Comparison of ENCODE assay signal across 20 mouse cellular contexts in genomic region chr7:83571077-83571476, GRCm38 (mm10). TPM values are rescaled to one million over a fixed set of nuclear protein-coding genes. Genes with fewer than 3 reads are reported as not detected.
DNase-seq lines count a peak whose midpoint lies in the region; ATAC-seq lines count a peak whose summit lies in the region.
"Had no signal": no experiment of that assay in that cellular context is flagged by ENCODE, and none has a peak within 500 bp of the region (broad histone marks: within the 10 kb centered on the region; RNA-seq: fewer than 3 reads in every experiment).

No protein-coding gene starts in this region.

- intact Hi-C loops in heart, postnatal 10 days (cut with DNase I), result no loop called here

- peak; percentile 45 for ATAC-seq in megakaryocyte progenitor cell, adult 5-6 weeks (replicated peaks; ENCODE audit: poor library complexity)
- ATAC-seq: forebrain, embryonic 16.5 days; hindbrain, postnatal 0 days; intestine, embryonic 15.5 days had no signal

- DNase-seq in heart, postnatal 10 days, result peak; percentile 12 to 20
- DNase-seq in heart, adult 18-20 months, result no peak
- DNase-seq in lung, postnatal 10 days, result peak; percentile 16
- no peak for DNase-seq in lung, postnatal 4 days
- DNase-seq in gastrocnemius, adult 8-10 months (ENCODE audit: low spot score in 2 of 2), result no peak
- no peak for DNase-seq in adrenal gland, adult 18-20 months (ENCODE audit: low spot score in 2 of 2)
- DNase-seq: adrenal gland, postnatal 14 days; cerebellum, adult 11 months; cerebellum, adult 9-10 months; cerebellum, postnatal 36 days; gastrocnemius, adult 2 months; kidney, adult 2 months; kidney, postnatal 14 days; left cerebral cortex, postnatal 4 days; lung, embryonic 14.5 days; lung, postnatal 36 days had no signal

RNA-seq across cellular contexts. Expression of gene Tmc3, which starts 13.7 kb away (rescaled TPM):
- 1 to 10 TPM; 1.8 to 1.9 TPM for total RNA-seq in heart, postnatal 10 days (2021)
- total RNA-seq in heart, adult 18-20 months (2021), result under 1 TPM; 0.10 to 0.17 TPM
- total RNA-seq in megakaryocyte progenitor cell, adult 5-6 weeks (2015), result 0.64 TPM in 1 of 2 replicates, not detected in the other
- total RNA-seq in megakaryocyte progenitor cell, adult 5-6 weeks (2017), result 0.17 TPM in 1 of 2 replicates, not detected in the other
- not detected for total RNA-seq in gastrocnemius, adult 8-10 months (2022)
- total RNA-seq in adrenal gland, adult 18-20 months (2021), result under 1 TPM; 0.10 to 0.13 TPM
- total RNA-seq: gastrocnemius, adult 2 months had no signal

Comparison
In these comparisons a context has a peak if more than half of its experiments do, and no peak if none do; other contexts are left out.
1. DNase-seq: peak in heart, postnatal 10 days (2 of 2) and lung, postnatal 10 days (single experiment); none in heart, adult 18-20 months (0 of 2), lung, postnatal 4 days (0 of 2), gastrocnemius, adult 8-10 months (0 of 2) and adrenal gland, adult 18-20 months (0 of 2).